Mouse (Mus musculus) brain, embryonic 14.5 days (tissue): Measurements from ENCODE around the gene Catsperz.

Experiments
- CTCF ChIP-seq: fragments of 200-500 bp; IDR thresholded peaks from 2 replicates; pipeline ENCODE4 v1.5.1; 2012; ENCODE audit warnings: inconsistent platforms, mild to moderate bottlenecking, moderate library complexity, borderline replicate concordance; ENCODE audit not compliant: insufficient read depth, insufficient read length; ENCODE audit errors: extremely low read depth
- POLR2A ChIP-seq: fragments of 200-500 bp; IDR thresholded peaks from 2 replicates; pipeline ENCODE4 v1.6.1; 2012; ENCODE audit warnings: mild to moderate bottlenecking, inconsistent platforms, borderline replicate concordance; ENCODE audit not compliant: poor library complexity, insufficient read depth, insufficient read length, severe bottlenecking; ENCODE audit errors: extremely low read depth

GRCm38 (mm10) chr19:6937541-6938465, 12.6 kb upstream of the Catsperz start:
- TF ChIP-seq CTCF (no peak), POLR2A (no peak)
